Mouse (Mus musculus): Measurements from ENCODE around the gene Cbx2. TPM values are rescaled to one million over a fixed set of nuclear protein-coding genes. Genes with fewer than 3 reads are reported as not detected.
A peak's percentile ranks its signal among the peaks of the same experiment; 100 is the strongest.

Gene Cbx2
- total RNA-seq, 2 experiments from 2014 or later, result 0.79 to 1.1 TPM

GRCm38 (mm10) chr11:119053738-119054350 is 31.1 kb downstream of the Cbx2 start:
- DNase-seq, result no peak
- intact Hi-C loops (cut with DNase I), result loop anchor here (2.0 kb wide), 1 partner anchor 29 kb away; no protein-coding TSS in a partner anchor

- intact Hi-C loops (cut with DNase I), result no loop called here
These were observed 31.9 kb downstream of the Cbx2 start for GRCm38 (mm10) chr11:119054351-119055345.

GRCm38 (mm10) chr11:119055571-119056131 is 32.9 kb downstream of the Cbx2 start:
- intact Hi-C loops (cut with DNase I), result no loop called here
- DNase-seq, result peak in 1 of 2 experiments; percentile 31

More at GRCm38 (mm10) chr11:119054351-119055345, 31.9 kb downstream of the Cbx2 start:
- DNase-seq, result no peak

GRCm38 (mm10) chr11:119056301-119057211 is 33.8 kb downstream of the Cbx2 start:
- DNase-seq, result peak in 1 of 2 experiments; percentile 48
- intact Hi-C loops (cut with DNase I), result no loop called here

GRCm38 (mm10) chr11:119057291-119057690 is 34.5 kb downstream of the Cbx2 start:
- intact Hi-C loops (cut with DNase I), result no loop called here
- no peak for DNase-seq

GRCm38 (mm10) chr11:119058041-119058995 is 35.6 kb downstream of the Cbx2 start:
- no peak for DNase-seq
- intact Hi-C loops (cut with DNase I), result no loop called here

GRCm38 (mm10) chr11:119059256-119059655 is 36.5 kb downstream of the Cbx2 start:
- intact Hi-C loops (cut with DNase I), result no loop called here
- no peak for DNase-seq

- DNase-seq, result no peak
- intact Hi-C loops (cut with DNase I), result no loop called here
These were observed 44.1 kb downstream of the Cbx2 start for GRCm38 (mm10) chr11:119066841-119067240.

GRCm38 (mm10) chr11:119072239-119072638 is 49.5 kb downstream of the Cbx2 start:
- intact Hi-C loops (cut with DNase I), result no loop called here
- DNase-seq, result no peak

GRCm38 (mm10) chr11:119072986-119073385 is 50.2 kb downstream of the Cbx2 start:
- DNase-seq, result no peak
- intact Hi-C loops (cut with DNase I), result no loop called here

- DNase-seq, result no peak
- intact Hi-C loops (cut with DNase I), result no loop called here
These were observed 51.2 kb downstream of the Cbx2 start for GRCm38 (mm10) chr11:119073876-119074433.

- DNase-seq, result no peak
- intact Hi-C loops (cut with DNase I), result no loop called here
These were observed 53.0 kb downstream of the Cbx2 start for GRCm38 (mm10) chr11:119075805-119076204.

GRCm38 (mm10) chr11:119077755-119078154 is 55.0 kb downstream of the Cbx2 start:
- intact Hi-C loops (cut with DNase I), result no loop called here
- no peak for DNase-seq

- intact Hi-C loops (cut with DNase I), result no loop called here
- DNase-seq, result peak in 1 of 2 experiments; percentile 34
These were observed 56.1 kb downstream of the Cbx2 start for GRCm38 (mm10) chr11:119078691-119079444.

- no peak for DNase-seq
- intact Hi-C loops (cut with DNase I), result no loop called here
These were observed 56.7 kb downstream of the Cbx2 start for GRCm38 (mm10) chr11:119079445-119079837.

- intact Hi-C loops (cut with DNase I), result no loop called here
- no peak for DNase-seq
These were observed 57.8 kb downstream of the Cbx2 start for GRCm38 (mm10) chr11:119080461-119081147.

Measured in gastrocnemius, postnatal 36 days (tissue).